Mouse (Mus musculus): Measurements from ENCODE around the gene Rprd1b. TPM values are rescaled to one million over a fixed set of nuclear protein-coding genes. Genes with fewer than 3 reads are reported as not detected.

Rprd1b gene
- polyA plus RNA-seq (2012; rRNA removed) = 13.6 and 17.7 TPM in 2 replicates

DNA sequence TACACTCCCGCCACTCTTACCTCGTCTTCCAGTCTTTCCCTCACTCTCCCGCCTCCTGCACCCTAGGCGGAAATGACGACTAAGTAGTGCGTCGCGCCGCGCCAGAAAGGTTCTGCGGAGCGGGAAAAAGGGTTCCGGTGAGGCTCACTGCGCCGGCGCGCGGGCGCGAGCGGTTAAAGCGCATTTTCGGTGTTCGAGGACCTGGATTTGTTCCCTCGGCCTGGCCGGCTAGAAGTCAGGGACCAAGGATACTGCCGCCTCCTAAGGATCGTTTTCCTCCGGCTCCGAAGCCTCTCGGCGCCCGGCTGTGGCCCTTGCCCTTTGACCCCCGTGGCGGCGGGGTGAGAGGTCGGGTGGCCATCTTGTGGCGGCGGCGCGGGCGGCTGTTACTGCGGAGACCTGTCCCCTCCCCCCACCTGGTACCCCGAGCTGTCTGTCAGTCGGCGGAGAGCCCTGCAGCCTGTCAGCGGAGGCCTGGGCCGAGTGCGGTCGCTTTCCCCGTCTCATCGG lies at the start of gene Rprd1b, which contains the start of gene Tti1:
Gene Rprd1b, plus strand, starts transcription at position 144 of the 510 bp plus-strand sequence.
Gene Tti1, minus strand, starts transcription at position 80 of the 510 bp plus-strand sequence.
- under 1% methylated on average over 52 of the region's 52 CpGs for WGBS
- peak within 1 kb of the TSS; percentile 96 for H3K4me3 ChIP-seq (ENCODE audit: extremely low read depth, insufficient read depth, insufficient read length)
- no peaks in the 10 kb centered on the region for H3K36me3 ChIP-seq (ENCODE audit: control insufficient read depth, insufficient read depth, low read length)
- no peaks in the 10 kb centered on the region for H3K27me3 ChIP-seq (ENCODE audit: control insufficient read depth, insufficient read depth, low read length)
- peaks cover 9% of the 10 kb centered on the region; the same call in 1 of the 2 replicates for H3K4me1 ChIP-seq (ENCODE audit: control insufficient read depth, insufficient read depth, insufficient read length)
- TF ChIP-seq CTCF (IDR thresholded peaks at IDR 0.05; ENCODE audit: extremely low read depth, insufficient read depth, insufficient read length, insufficient replicate concordance) = no peak
- peak; percentile 65; the same call in 1 of the 2 replicates for TF ChIP-seq POLR2A (IDR thresholded peaks at IDR 0.05; ENCODE audit: low read depth, low read length)
- H3K27ac ChIP-seq (ENCODE audit: insufficient read depth, low read length) = peak within 1 kb of the TSS; percentile 97
- DNase-seq (ENCODE audit: low read depth in 1 of 2, low spot score in 2 of 2) = peak; percentile 84 to 88

DNA sequence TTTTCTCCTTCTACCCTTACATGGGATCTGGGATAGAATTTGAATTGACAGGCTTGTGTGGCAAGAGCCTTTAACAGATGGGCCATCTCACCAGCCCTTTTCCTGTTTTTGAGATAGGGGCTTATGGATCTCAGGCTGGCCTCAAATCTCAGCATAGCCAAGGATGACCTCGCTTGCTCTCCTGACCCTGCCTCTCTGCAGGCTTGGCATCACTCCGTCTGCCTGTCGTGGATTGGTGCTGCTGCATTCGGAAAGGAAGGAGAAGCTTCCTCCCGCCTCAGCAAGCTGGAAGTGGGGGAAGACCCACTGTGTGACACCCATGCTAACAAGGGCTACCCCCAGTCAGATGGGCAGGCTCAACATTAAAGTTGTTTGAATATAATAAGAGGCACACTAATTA lies 49.1 kb upstream of the Rprd1b start:
- H3K27ac ChIP-seq (ENCODE audit: insufficient read depth, low read length) = no peak overlapping the region
- WGBS = 72% methylated on average over 5 of the region's 5 CpGs
- H3K4me3 ChIP-seq (ENCODE audit: extremely low read depth, insufficient read depth, insufficient read length) = no peak overlapping the region
- no peaks in the 10 kb centered on the region for H3K4me1 ChIP-seq (ENCODE audit: control insufficient read depth, insufficient read depth, insufficient read length)
- peaks cover 5% of the 10 kb centered on the region; the same call in 1 of the 2 replicates for H3K27me3 ChIP-seq (ENCODE audit: control insufficient read depth, insufficient read depth, low read length)
- H3K36me3 ChIP-seq (ENCODE audit: control insufficient read depth, insufficient read depth, low read length) = peaks cover 10% of the 10 kb centered on the region
- no peak for DNase-seq (ENCODE audit: low read depth in 1 of 2, low spot score in 2 of 2)
- TF ChIP-seq CTCF (IDR thresholded peaks at IDR 0.05; ENCODE audit: extremely low read depth, insufficient read depth, insufficient read length, insufficient replicate concordance) (no peak), POLR2A (IDR thresholded peaks at IDR 0.05; ENCODE audit: low read depth, low read length) (no peak)

DNA sequence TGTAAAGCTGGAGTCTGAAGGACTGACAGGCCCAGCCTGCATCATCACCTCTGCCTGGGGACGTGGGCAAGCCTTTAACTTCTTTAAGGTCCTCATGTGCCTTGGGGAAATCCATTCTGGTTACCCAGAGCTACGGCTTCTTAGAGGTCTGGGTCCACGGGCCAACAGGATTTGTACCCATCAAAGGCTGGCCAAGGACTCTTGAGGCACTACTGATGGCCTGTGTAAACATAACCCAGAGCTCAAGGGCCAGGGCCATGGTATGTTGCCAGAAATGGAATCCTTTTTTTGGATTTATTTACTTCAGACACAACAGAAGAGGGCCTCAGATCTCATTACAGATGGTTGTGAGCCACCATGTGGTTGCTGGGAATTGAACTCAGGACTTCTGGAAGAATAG lies 45.6 kb upstream of the Rprd1b start:
- Histone ChIP-seq H3K27ac (ENCODE audit: insufficient read depth, low read length) (no peak overlapping the region), H3K36me3 (ENCODE audit: control insufficient read depth, insufficient read depth, low read length) (peaks cover 18% of the 10 kb centered on the region), H3K4me1 (ENCODE audit: control insufficient read depth, insufficient read depth, insufficient read length) (no peaks in the 10 kb centered on the region), H3K27me3 (ENCODE audit: control insufficient read depth, insufficient read depth, low read length) (no peaks in the 10 kb centered on the region), H3K4me3 (ENCODE audit: extremely low read depth, insufficient read depth, insufficient read length) (no peak overlapping the region)
- TF ChIP-seq POLR2A (IDR thresholded peaks at IDR 0.05; ENCODE audit: low read depth, low read length) (no peak), CTCF (IDR thresholded peaks at IDR 0.05; ENCODE audit: extremely low read depth, insufficient read depth, insufficient read length, insufficient replicate concordance) (no peak)
- no peak for DNase-seq (ENCODE audit: low read depth in 1 of 2, low spot score in 2 of 2)
- 87% methylated on average over 3 of the region's 3 CpGs for WGBS

DNA sequence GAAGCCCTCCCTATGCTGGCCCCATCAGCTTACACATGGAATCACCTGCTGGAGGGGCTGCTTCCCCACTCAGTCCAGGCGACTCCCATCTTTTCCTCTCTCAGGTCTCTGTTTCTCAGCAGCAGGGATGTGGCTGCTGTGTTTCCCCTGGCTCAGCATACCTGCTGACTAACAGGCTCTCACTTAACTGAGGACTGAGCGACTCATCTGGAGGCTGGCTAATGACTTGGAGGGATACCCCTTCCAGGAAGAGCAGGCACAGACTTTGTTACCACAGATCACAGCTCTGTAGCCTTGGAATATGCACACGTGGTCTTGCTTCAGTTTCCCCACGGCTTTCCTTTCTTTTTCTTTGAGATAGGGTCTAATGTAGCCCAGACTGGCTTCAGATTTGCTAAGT lies 45.0 kb upstream of the Rprd1b start:
- TF ChIP-seq POLR2A (IDR thresholded peaks at IDR 0.05; ENCODE audit: low read depth, low read length) = no peak
- TF ChIP-seq CTCF (IDR thresholded peaks at IDR 0.05; ENCODE audit: extremely low read depth, insufficient read depth, insufficient read length, insufficient replicate concordance) = no peak
- no peaks in the 10 kb centered on the region for H3K27me3 ChIP-seq (ENCODE audit: control insufficient read depth, insufficient read depth, low read length)
- H3K27ac ChIP-seq (ENCODE audit: insufficient read depth, low read length) = no peak overlapping the region
- DNase-seq (ENCODE audit: low read depth in 1 of 2, low spot score in 2 of 2) = no peak
- H3K4me1 ChIP-seq (ENCODE audit: control insufficient read depth, insufficient read depth, insufficient read length) = no peaks in the 10 kb centered on the region
- H3K4me3 ChIP-seq (ENCODE audit: extremely low read depth, insufficient read depth, insufficient read length) = no peak overlapping the region
- H3K36me3 ChIP-seq (ENCODE audit: control insufficient read depth, insufficient read depth, low read length) = peaks cover 18% of the 10 kb centered on the region
- WGBS = 92% methylated on average over 4 of the region's 4 CpGs

DNA sequence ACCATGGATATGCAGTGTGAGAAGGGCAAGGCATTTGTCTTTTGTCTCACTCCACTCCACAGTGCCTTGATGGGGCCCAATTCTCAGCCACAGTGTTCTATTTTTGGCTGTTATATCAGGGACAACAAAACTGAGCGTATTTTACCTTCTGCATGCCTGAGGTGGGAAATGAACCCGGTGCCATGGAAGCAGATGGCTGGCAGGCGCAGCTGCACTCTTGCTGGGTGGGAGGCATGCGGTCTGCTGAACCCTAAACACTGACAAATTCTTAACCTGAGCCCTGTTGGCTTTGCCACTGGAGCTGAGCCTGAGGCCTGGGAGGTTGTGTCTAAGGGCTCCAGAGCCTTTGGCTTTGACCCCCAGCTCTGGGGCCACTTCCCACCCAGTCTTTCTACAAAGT lies 42.7 kb upstream of the Rprd1b start:
- TF ChIP-seq CTCF (IDR thresholded peaks at IDR 0.05; ENCODE audit: extremely low read depth, insufficient read depth, insufficient read length, insufficient replicate concordance) = no peak
- no peak for TF ChIP-seq POLR2A (IDR thresholded peaks at IDR 0.05; ENCODE audit: low read depth, low read length)
- 91% methylated on average over 4 of the region's 4 CpGs for WGBS
- DNase-seq (ENCODE audit: low read depth in 1 of 2, low spot score in 2 of 2) = no peak
- no peaks in the 10 kb centered on the region for H3K4me1 ChIP-seq (ENCODE audit: control insufficient read depth, insufficient read depth, insufficient read length)
- H3K27ac ChIP-seq (ENCODE audit: insufficient read depth, low read length) = no peak overlapping the region
- H3K27me3 ChIP-seq (ENCODE audit: control insufficient read depth, insufficient read depth, low read length) = no peaks in the 10 kb centered on the region
- H3K4me3 ChIP-seq (ENCODE audit: extremely low read depth, insufficient read depth, insufficient read length) = no peak overlapping the region
- peaks cover 21% of the 10 kb centered on the region for H3K36me3 ChIP-seq (ENCODE audit: control insufficient read depth, insufficient read depth, low read length)

DNA sequence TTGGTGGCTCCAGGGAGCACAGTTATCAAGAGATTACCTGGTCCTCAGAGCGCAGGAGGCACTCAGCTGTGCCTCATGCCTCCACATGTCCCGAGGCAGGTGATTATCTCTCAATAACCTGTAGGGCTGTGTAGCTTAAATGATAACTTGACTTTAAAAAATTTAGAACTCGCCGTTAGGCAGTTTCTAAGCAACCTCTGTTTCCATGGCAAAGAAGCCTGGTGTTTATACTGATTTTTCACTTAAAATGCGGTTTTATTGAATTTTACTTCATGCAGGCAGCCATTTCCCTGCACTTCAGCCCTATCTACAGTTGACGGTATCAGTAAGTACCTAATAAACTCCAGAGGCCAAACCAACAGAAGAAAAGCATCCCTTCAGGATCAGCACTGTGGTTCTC lies 42.1 kb upstream of the Rprd1b start:
- 92% methylated on average over 6 of the region's 6 CpGs for WGBS
- TF ChIP-seq POLR2A (IDR thresholded peaks at IDR 0.05; ENCODE audit: low read depth, low read length) (no peak), CTCF (IDR thresholded peaks at IDR 0.05; ENCODE audit: extremely low read depth, insufficient read depth, insufficient read length, insufficient replicate concordance) (no peak)
- Histone ChIP-seq H3K4me1 (ENCODE audit: control insufficient read depth, insufficient read depth, insufficient read length) (no peaks in the 10 kb centered on the region), H3K36me3 (ENCODE audit: control insufficient read depth, insufficient read depth, low read length) (peaks cover 20% of the 10 kb centered on the region), H3K27me3 (ENCODE audit: control insufficient read depth, insufficient read depth, low read length) (no peaks in the 10 kb centered on the region), H3K4me3 (ENCODE audit: extremely low read depth, insufficient read depth, insufficient read length) (no peak overlapping the region), H3K27ac (ENCODE audit: insufficient read depth, low read length) (no peak overlapping the region)
- no peak for DNase-seq (ENCODE audit: low read depth in 1 of 2, low spot score in 2 of 2)

DNA sequence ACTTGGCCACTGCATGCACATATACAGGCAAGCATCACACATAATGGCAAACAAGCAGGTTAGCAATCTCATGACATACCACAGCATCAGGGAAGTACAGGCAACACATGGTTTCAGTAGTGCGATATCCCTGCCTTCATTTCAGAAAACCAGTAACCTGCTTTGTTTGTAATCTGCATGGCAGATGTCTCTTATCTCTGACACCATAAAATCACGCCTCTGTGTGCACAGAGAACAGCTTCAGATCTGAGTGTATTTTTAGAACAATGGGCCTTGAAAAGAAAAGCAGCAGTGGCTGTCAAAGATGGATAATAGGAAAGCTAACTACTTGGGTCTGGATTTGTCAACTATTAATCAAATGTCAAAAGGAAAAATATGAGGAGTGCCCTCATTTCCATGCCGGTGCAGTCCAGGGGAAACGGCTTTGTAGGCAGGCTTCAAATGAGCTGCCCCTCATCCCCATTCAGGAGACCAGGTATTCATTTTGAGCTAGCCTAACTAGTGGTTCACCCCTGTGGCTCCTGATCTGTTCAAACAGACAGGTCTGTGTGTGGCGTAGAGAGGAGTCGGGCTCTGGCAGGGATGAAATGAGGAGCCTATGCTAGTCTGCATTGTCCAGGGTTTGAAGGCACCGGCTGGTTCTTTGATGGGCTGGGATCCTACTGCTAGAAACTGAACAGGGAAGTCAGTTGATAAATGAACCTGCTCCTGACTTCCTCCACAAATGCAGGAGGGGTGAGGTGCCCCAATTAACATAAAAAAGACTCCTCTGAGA lies 39.7 kb upstream of the Rprd1b start:
- DNase-seq (ENCODE audit: low read depth in 1 of 2, low spot score in 2 of 2) = no peak

More for the DNA sequence above, 39.7 kb upstream of the Rprd1b start:
- no peaks in the 10 kb centered on the region for H3K4me1 ChIP-seq (ENCODE audit: control insufficient read depth, insufficient read depth, insufficient read length)
- H3K27ac ChIP-seq (ENCODE audit: insufficient read depth, low read length) = no peak overlapping the region
- TF ChIP-seq POLR2A (IDR thresholded peaks at IDR 0.05; ENCODE audit: low read depth, low read length) (no peak), CTCF (IDR thresholded peaks at IDR 0.05; ENCODE audit: extremely low read depth, insufficient read depth, insufficient read length, insufficient replicate concordance) (no peak)
- H3K4me3 ChIP-seq (ENCODE audit: extremely low read depth, insufficient read depth, insufficient read length) = no peak overlapping the region
- WGBS = 87% methylated on average over 7 of the region's 7 CpGs
- H3K36me3 ChIP-seq (ENCODE audit: control insufficient read depth, insufficient read depth, low read length) = peaks cover 27% of the 10 kb centered on the region
- no peaks in the 10 kb centered on the region for H3K27me3 ChIP-seq (ENCODE audit: control insufficient read depth, insufficient read depth, low read length)

All from spleen, adult 2 months (tissue).